Mouse (Mus musculus): ENCODE data around the gene Bpifb6.
A peak's percentile ranks its signal among the peaks of the same experiment; 100 is the strongest.

DNA sequence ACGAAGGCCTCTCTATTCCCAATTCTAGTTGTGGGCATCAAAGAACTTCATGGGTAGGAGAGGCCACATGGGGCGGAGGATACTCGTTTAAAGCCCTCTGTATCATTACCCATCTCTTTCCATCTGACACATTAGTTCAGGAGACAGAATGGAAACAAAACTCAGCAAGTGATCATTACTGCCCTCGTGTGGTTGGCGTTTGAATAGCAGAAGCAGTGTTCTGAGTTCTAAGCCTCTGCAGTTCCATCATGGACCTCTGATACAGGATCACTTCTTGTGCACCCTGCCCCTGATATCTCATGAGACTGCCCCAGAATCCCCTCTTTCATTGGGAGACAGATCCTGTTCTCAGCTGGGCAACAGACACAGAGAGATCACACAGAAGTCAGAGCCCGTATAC lies 52.7 kb downstream of the Bpifb6 start:
- TF ChIP-seq CTCF (IDR thresholded peaks at IDR 0.05; ENCODE audit: low read depth, low read length) (peak; percentile 78; the same call in 1 of the 2 replicates), GATA1 (IDR thresholded peaks at IDR 0.05; ENCODE audit: borderline replicate concordance, low read length) (no peak), POLR2AphosphoS5 (IDR thresholded peaks at IDR 0.05; ENCODE audit: insufficient replicate concordance, low read depth, low read length) (no peak), TAL1 (conservative IDR thresholded peaks at IDR 0.05; ENCODE audit: low read depth, low read length) (no peak)

Measured in G1E (cell line).